Mouse (Mus musculus) erythroblast, embryonic 14.5 days (primary cell): ENCODE measurements around the gene Xpc.

Experiments
- GATA1 ChIP-seq: IDR thresholded peaks from 2 replicates; pipeline ENCODE4 v1.6.1; 2012; ENCODE audit warnings: low read length, inconsistent platforms, mixed read lengths
- TAL1 ChIP-seq: IDR thresholded peaks from 3 replicates; pipeline ENCODE4 v1.6.1; 2012; ENCODE audit warnings: low read length, inconsistent platforms, mixed read lengths

- TF ChIP-seq GATA1: no peak
- TF ChIP-seq TAL1: no peak
Observed at GRCm38 (mm10) chr6:91483371-91483770, 32.3 kb downstream of the Xpc start.
